Comparison of ENCODE assay signal across 17 mouse cellular contexts in genomic region chr10:115011911-115012310, GRCm38 (mm10).
"Had no signal": no experiment of that assay in that cellular context is flagged by ENCODE, and none has a peak within 500 bp of the region (broad histone marks: within the 10 kb centered on the region; RNA-seq: fewer than 3 reads in every experiment).

No protein-coding gene starts in this region.

- H3K27ac ChIP-seq: liver, embryonic 14.5 days; midbrain, embryonic 10.5 days; neural tube, embryonic 13.5 days; neural tube, embryonic 15.5 days had no signal

- H3K36me3 ChIP-seq: midbrain, embryonic 10.5 days; neural tube, embryonic 13.5 days; neural tube, embryonic 15.5 days had no signal

- H3K4me3 ChIP-seq: midbrain, embryonic 10.5 days; myocyte; neural tube, embryonic 13.5 days; neural tube, embryonic 15.5 days had no signal

- DNase-seq: lung, adult 18-20 months; lung, embryonic 14.5 days; lung, postnatal 10 days; lung, postnatal 4 days; retina, postnatal 1 day; right cerebral cortex, adult 18-20 months; right cerebral cortex, postnatal 25 days; right cerebral cortex, postnatal 4 days; spleen, adult 18-20 months; thymus, adult 18-20 months; thymus, postnatal 14 days; thymus, postnatal 36 days had no signal

- H3K9me3 ChIP-seq: midbrain, embryonic 10.5 days; neural tube, embryonic 13.5 days; neural tube, embryonic 15.5 days had no signal

- H3K27me3 ChIP-seq: neural tube, embryonic 13.5 days; neural tube, embryonic 15.5 days had no signal

- H3K4me2 ChIP-seq: lung, embryonic 14.5 days; neural tube, embryonic 13.5 days; neural tube, embryonic 15.5 days had no signal

- H3K9ac ChIP-seq: liver, embryonic 14.5 days; lung, embryonic 14.5 days; neural tube, embryonic 13.5 days; neural tube, embryonic 15.5 days had no signal
